Mouse (Mus musculus) midbrain, embryonic 15.5 days (tissue): ENCODE measurements around the gene Gcnt1. TPM values are rescaled to one million over a fixed set of nuclear protein-coding genes. Genes with fewer than 3 reads are reported as not detected.

Source experiments
- ATAC-seq: fragments of 200-750 bp; cut with Nextera tagmentation; replicated peaks from 2 replicates; pipeline ENCODE4 v1.8.0; 2017; ENCODE audit warnings: moderate TSS enrichment
- H3K27ac ChIP-seq: fragments of 300-500 bp; sonication (generic); 2 replicates; pipeline ENCODE4 v1.5.1; 2015; ENCODE audit warnings: mild to moderate bottlenecking, inconsistent platforms
- H3K27me3 ChIP-seq: fragments of 300-500 bp; sonication (generic); replicated peaks from 2 replicates; pipeline ENCODE4 v1.6.1; 2015; ENCODE audit warnings: inconsistent platforms
- H3K36me3 ChIP-seq: fragments of 300-500 bp; sonication (generic); replicated peaks from 2 replicates; pipeline ENCODE4 v1.6.1; 2015; ENCODE audit warnings: inconsistent platforms
- H3K4me1 ChIP-seq: fragments of 300-500 bp; sonication (generic); 2 replicates; pipeline ENCODE4 v1.6.1; 2015; ENCODE audit warnings: inconsistent platforms
- H3K4me2 ChIP-seq: fragments of 300-500 bp; sonication (generic); 2 replicates; pipeline ENCODE4 v1.6.1; 2015; ENCODE audit warnings: inconsistent platforms, mild to moderate bottlenecking, moderate library complexity
- H3K4me3 ChIP-seq: fragments of 300-500 bp; sonication (generic); 2 replicates; pipeline ENCODE4 v1.5.1; 2015; ENCODE audit warnings: mild to moderate bottlenecking, inconsistent platforms
- H3K9ac ChIP-seq: fragments of 300-500 bp; sonication (generic); 2 replicates; pipeline ENCODE4 v1.6.1; 2015; ENCODE audit warnings: mild to moderate bottlenecking, inconsistent platforms
- H3K9me3 ChIP-seq: fragments of 300-500 bp; sonication (generic); 2 replicates; pipeline ENCODE4 v1.6.1; 2016; ENCODE audit warnings: inconsistent platforms
- WGBS: fragments of 180-500 bp; shearing (Covaris S2); methylation state at CpG from one replicate; pipeline ENCODE4 v1.1.7; 2015; ENCODE audit warnings: mixed read lengths; 5-methylcytosine and 5-hydroxymethylcytosine counted together
- polyA plus RNA-seq: library from polyadenylated mRNA; unstranded; fragments of >200 nt; fragmentation: Nextera tagmentation; extraction: Ambion mirVana; gene quantifications from 2 replicates; pipeline ENCODE4 v1.2.1, GENCODE M21; 2015

Gcnt1 gene
- polyA plus RNA-seq, 1 experiment from 2014 or later, result 0.45 TPM

GRCm38 (mm10) chr19:17344881-17345280 is 27.8 kb downstream of the Gcnt1 start:
- Histone ChIP-seq H3K9ac (no peak overlapping the region), H3K27me3 (no peaks in the 10 kb centered on the region), H3K27ac (no peak overlapping the region), H3K4me2 (no peak overlapping the region), H3K36me3 (no peaks in the 10 kb centered on the region), H3K9me3 (no peaks in the 10 kb centered on the region), H3K4me1 (no peaks in the 10 kb centered on the region), H3K4me3 (no peak overlapping the region)
- no peak for ATAC-seq
- 91% methylated on average over 7 of the region's 7 CpGs for WGBS

DNA sequence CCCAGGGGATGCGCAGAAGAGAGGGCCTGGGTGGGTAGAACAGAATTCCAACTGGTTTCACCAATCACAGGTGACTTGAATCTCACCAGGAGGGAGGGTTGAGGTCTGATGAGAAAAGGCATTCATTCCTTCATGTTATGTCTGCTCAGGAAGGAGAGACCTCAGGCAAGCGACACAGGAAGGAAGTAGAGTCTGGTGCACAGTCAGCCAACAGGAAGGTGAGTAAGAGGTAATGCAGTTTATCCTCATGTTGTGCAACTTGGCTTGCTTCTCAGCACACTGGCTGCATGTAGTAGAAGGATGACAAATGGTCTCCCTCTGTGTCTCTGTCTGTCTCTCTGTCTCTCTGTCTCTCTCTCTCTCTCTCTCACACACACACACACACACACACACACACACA is 33.1 kb downstream of the Gcnt1 start:
- ATAC-seq, result no peak
- 85% methylated on average over 2 of the region's 2 CpGs for WGBS
- H3K27ac ChIP-seq, result no peak overlapping the region
- H3K27me3 ChIP-seq, result no peaks in the 10 kb centered on the region
- no peak overlapping the region for H3K4me3 ChIP-seq
- no peak overlapping the region for H3K9ac ChIP-seq
- H3K4me1 ChIP-seq, result no peaks in the 10 kb centered on the region
- H3K9me3 ChIP-seq, result no peaks in the 10 kb centered on the region
- no peaks in the 10 kb centered on the region for H3K36me3 ChIP-seq
- H3K4me2 ChIP-seq, result no peak overlapping the region

DNA sequence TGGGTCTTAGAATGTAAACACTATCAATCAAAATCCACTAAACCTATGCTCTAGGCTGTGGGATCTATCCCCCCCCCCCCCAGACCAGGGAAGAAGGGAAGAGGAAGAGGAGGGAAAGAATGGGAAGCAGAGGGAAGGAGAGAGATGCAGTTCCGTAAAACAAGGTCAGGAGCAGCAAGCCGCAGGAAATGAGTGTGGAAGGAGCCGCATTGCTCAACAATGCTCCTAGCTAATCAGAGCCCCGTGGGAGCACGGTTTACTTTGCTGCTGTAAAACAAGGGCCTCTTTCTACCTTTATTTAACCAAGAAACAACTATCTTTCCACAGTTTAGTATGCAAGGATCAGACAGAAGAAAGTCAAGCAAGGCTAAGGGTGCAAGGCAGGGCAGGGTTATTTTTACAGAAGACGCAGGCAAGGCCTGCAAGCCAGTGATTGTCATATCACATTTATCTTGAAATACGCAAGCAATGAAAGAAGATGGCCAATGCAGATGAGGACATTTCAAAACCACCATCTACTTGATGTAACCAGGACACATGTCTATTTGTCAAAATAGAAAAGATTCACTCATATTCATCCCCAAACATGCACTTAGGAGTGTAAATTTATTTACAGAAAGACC is 35.5 kb downstream of the Gcnt1 start:
- no peak overlapping the region for H3K27ac ChIP-seq
- no peak overlapping the region for H3K4me2 ChIP-seq
- H3K9me3 ChIP-seq, result no peaks in the 10 kb centered on the region
- no peak overlapping the region for H3K9ac ChIP-seq
- WGBS, result 63% methylated on average over 7 of the region's 7 CpGs
- no peak for ATAC-seq
- no peaks in the 10 kb centered on the region for H3K36me3 ChIP-seq
- no peak overlapping the region for H3K4me3 ChIP-seq
- H3K27me3 ChIP-seq, result no peaks in the 10 kb centered on the region
- no peaks in the 10 kb centered on the region for H3K4me1 ChIP-seq

GRCm38 (mm10) chr19:17336646-17337045 is 36.0 kb downstream of the Gcnt1 start:
- H3K9ac ChIP-seq, result no peak overlapping the region
- no peaks in the 10 kb centered on the region for H3K9me3 ChIP-seq
- no peaks in the 10 kb centered on the region for H3K36me3 ChIP-seq
- H3K4me1 ChIP-seq, result no peaks in the 10 kb centered on the region
- ATAC-seq, result no peak
- no peak overlapping the region for H3K27ac ChIP-seq
- 61% methylated on average over 7 of the region's 7 CpGs for WGBS
- no peak overlapping the region for H3K4me3 ChIP-seq
- no peak overlapping the region for H3K4me2 ChIP-seq
- H3K27me3 ChIP-seq, result no peaks in the 10 kb centered on the region

DNA sequence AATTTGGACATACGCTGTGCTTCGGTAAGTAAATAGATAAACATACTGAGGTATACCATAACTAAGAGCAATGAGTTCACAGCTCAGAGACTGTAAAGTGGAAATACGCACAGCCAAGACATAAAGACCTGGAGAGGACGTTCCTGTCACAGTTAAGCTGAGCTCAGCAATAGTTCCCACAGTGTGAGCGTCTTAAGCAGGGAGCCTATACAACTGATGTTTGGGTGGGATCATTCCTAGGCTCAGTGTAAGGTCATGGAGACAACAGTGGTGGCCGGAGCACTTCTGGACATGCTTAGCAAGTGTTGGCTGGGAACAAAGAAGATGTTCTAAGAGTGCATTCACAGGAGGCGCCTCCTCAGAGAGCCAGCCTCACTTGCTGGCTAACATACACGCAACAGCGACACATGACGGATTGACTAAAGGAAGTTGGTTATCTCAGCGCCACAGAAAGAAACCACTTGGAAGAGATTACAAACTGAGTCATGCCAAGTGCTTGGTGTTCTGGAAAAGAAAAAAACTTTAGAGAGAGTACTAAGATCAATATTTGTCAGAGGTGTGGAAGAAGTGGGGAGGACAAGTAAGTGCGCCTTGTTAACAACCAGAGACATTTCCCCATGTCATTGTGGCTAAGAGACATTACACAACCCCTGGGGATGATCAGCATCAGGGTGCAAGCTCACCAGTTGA is 37.9 kb downstream of the Gcnt1 start:
- Histone ChIP-seq H3K4me2 (no peak overlapping the region), H3K4me1 (no peaks in the 10 kb centered on the region), H3K9me3 (no peaks in the 10 kb centered on the region), H3K9ac (no peak overlapping the region), H3K4me3 (no peak overlapping the region), H3K36me3 (no peaks in the 10 kb centered on the region), H3K27me3 (no peaks in the 10 kb centered on the region), H3K27ac (no peak overlapping the region)
- ATAC-seq, result no peak
- WGBS, result 91% methylated on average over 12 of the region's 12 CpGs

DNA sequence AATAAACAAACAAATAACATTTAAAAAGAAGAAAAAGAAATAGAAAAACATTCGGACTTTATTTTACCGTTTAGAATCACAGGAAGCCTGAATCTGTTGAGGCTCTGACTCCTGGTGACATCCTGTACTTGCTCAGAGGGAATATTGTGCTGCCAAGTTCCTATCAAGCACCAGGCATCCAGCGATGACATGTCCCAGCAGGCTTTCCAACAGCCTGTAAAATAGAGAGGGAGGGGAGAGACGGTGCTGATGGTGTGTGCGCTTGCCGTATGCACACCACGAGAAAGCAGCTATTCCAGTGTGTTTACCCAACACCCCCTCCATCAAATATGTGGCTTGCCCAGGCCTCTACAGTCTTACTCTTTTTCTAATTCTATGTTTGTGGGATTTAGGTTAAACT is 39.6 kb downstream of the Gcnt1 start:
- H3K4me1 ChIP-seq, result no peaks in the 10 kb centered on the region
- WGBS, result 71% methylated on average over 7 of the region's 7 CpGs
- H3K9me3 ChIP-seq, result no peaks in the 10 kb centered on the region
- H3K4me2 ChIP-seq, result no peak overlapping the region
- no peak overlapping the region for H3K27ac ChIP-seq
- no peaks in the 10 kb centered on the region for H3K36me3 ChIP-seq
- H3K27me3 ChIP-seq, result no peaks in the 10 kb centered on the region
- ATAC-seq, result no peak
- H3K4me3 ChIP-seq, result no peak overlapping the region
- no peak overlapping the region for H3K9ac ChIP-seq

DNA sequence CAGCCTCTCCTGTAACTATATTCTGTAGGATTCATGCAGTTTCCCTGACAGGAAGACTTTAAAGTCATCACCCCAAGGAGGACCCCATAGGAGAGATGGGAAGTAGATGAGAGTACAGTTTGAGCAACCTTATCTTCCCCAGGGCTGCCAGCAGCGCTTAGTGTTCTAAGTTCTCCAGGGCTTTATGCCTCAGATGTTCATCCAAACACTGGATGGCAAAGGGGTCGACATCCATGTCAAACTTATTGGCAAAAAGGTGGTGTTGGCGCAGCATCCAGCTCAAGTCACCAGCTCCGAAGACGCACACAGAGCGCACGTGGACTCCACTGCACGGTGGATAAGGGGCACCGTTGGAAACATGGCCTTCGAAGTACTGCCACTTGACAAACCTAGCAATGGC is 43.7 kb downstream of the Gcnt1 start:
- no peak overlapping the region for H3K4me2 ChIP-seq
- H3K4me1 ChIP-seq, result no peaks in the 10 kb centered on the region
- WGBS, result 96% methylated on average over 10 of the region's 10 CpGs
- no peak for ATAC-seq
- no peaks in the 10 kb centered on the region for H3K9me3 ChIP-seq
- H3K27me3 ChIP-seq, result no peaks in the 10 kb centered on the region
- no peaks in the 10 kb centered on the region for H3K36me3 ChIP-seq
- H3K9ac ChIP-seq, result no peak overlapping the region
- H3K27ac ChIP-seq, result no peak overlapping the region
- no peak overlapping the region for H3K4me3 ChIP-seq

DNA sequence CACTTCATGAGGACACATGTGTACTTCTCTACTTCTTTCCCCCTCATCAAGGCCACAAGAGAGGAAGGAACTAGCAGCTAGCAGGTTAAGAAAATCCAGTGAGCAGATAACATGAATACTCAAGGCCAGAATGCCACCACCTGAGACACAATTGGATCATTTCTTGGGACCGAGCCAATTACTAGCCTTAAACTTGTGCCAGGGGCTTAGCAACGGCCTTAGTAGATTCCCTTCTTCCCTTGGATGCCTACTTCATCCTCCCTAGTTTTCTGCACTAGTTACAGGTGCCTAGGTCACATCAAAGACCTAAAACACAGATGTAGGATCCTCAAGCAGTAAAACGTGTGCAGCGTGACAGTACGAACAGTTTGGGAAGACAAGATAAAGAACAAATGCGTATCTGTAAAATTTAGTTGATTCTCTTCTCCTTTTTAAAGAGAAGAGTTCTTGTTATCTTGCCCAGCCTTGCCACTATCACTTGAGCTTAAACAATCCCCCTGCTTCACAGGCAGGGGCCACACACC is 44.7 kb downstream of the Gcnt1 start:
- Histone ChIP-seq H3K9me3 (no peaks in the 10 kb centered on the region), H3K4me2 (no peak overlapping the region), H3K27ac (no peak overlapping the region), H3K4me3 (no peak overlapping the region), H3K4me1 (no peaks in the 10 kb centered on the region), H3K9ac (no peak overlapping the region), H3K27me3 (no peaks in the 10 kb centered on the region), H3K36me3 (no peaks in the 10 kb centered on the region)
- WGBS, result 90% methylated on average over 6 of the region's 6 CpGs
- no peak for ATAC-seq

- no peak overlapping the region for H3K4me2 ChIP-seq
- H3K4me1 ChIP-seq, result no peaks in the 10 kb centered on the region
- H3K27me3 ChIP-seq, result no peaks in the 10 kb centered on the region
- H3K36me3 ChIP-seq, result no peaks in the 10 kb centered on the region
- 91% methylated on average over 5 of the region's 5 CpGs for WGBS
- no peak overlapping the region for H3K9ac ChIP-seq
- H3K9me3 ChIP-seq, result no peaks in the 10 kb centered on the region
- ATAC-seq, result no peak
- H3K4me3 ChIP-seq, result no peak overlapping the region
- H3K27ac ChIP-seq, result no peak overlapping the region
These were observed 48.9 kb downstream of the Gcnt1 start for GRCm38 (mm10) chr19:17323689-17324241.

DNA sequence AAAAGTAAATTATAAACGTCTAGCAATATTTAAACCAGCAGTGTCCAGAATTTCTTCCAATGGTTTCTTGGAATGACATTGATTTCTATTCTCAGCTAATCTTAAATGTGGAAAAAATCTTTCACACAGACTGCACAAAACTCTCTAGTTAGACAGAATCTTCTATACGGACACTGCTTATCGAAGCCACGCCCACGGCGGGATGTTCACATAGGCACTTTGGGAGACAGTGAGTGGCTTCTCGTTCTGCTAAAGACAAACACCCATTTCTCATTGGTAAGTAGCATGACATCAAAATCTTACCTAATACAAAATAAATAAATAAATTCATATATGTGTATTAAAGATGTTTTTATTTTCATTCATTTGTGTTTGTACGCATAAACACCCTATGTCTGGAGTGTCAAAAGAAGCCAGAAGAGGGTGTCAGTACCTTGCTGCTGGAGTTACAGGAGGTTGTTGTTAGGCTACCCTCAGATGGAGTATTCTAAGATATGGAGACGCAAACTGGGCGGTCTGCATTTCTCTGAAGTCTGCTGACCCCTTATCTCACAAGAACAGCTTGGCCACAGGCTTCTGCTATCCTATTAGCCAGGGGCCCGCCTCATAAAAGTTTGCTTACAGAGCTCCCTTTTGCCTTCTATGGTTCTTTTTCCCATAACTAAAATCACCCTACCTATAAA is 49.5 kb downstream of the Gcnt1 start:
- Histone ChIP-seq H3K27ac (no peak overlapping the region), H3K36me3 (no peaks in the 10 kb centered on the region), H3K9me3 (no peaks in the 10 kb centered on the region), H3K4me1 (no peaks in the 10 kb centered on the region), H3K4me2 (no peak overlapping the region), H3K4me3 (no peak overlapping the region), H3K27me3 (no peaks in the 10 kb centered on the region), H3K9ac (no peak overlapping the region)
- WGBS, result 92% methylated on average over 11 of the region's 11 CpGs
- ATAC-seq, result no peak

DNA sequence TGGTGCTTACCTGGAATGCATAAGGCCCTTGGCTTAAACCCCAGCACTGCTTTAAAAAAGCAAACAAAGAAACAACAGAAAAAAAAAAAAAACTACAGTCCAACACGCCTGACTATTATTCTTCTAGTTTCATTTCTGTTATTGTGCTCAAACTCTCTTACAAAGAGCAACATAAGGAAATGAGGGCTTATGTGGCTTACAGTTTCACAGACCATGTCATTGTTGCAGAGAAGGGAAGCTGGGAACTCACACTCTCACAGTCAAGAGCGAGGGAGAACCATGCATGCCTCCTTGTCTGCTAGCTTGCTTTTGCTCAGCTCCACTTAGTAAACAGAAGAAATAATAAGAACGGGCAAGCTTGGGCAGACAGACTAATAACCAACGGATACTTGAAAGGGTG is 52.9 kb downstream of the Gcnt1 start:
- no peak overlapping the region for H3K27ac ChIP-seq
- no peak overlapping the region for H3K4me2 ChIP-seq
- H3K36me3 ChIP-seq, result no peaks in the 10 kb centered on the region
- H3K9ac ChIP-seq, result no peak overlapping the region
- no peaks in the 10 kb centered on the region for H3K4me1 ChIP-seq
- ATAC-seq, result no peak
- H3K9me3 ChIP-seq, result no peaks in the 10 kb centered on the region
- 87% methylated on average over 4 of the region's 4 CpGs for WGBS
- H3K4me3 ChIP-seq, result no peak overlapping the region
- no peaks in the 10 kb centered on the region for H3K27me3 ChIP-seq

- no peaks in the 10 kb centered on the region for H3K4me1 ChIP-seq
- WGBS, result 52% methylated on average over 3 of the region's 3 CpGs
- H3K4me3 ChIP-seq, result no peak overlapping the region
- H3K9me3 ChIP-seq, result no peaks in the 10 kb centered on the region
- H3K27ac ChIP-seq, result no peak overlapping the region
- H3K4me2 ChIP-seq, result no peak overlapping the region
- H3K9ac ChIP-seq, result no peak overlapping the region
- ATAC-seq, result no peak
- no peaks in the 10 kb centered on the region for H3K27me3 ChIP-seq
- H3K36me3 ChIP-seq, result no peaks in the 10 kb centered on the region
These were observed 53.9 kb downstream of the Gcnt1 start for GRCm38 (mm10) chr19:17318733-17319132.
